Mouse (Mus musculus): ENCODE data around the gene Eif4e2. TPM values are rescaled to one million over a fixed set of nuclear protein-coding genes. Genes with fewer than 3 reads are reported as not detected.

Gene Eif4e2
- 151 and 152 TPM in 2 replicates for polyA plus RNA-seq (2014; fragmentation: Nextera tagmentation; extraction: Ambion mirVana)

DNA sequence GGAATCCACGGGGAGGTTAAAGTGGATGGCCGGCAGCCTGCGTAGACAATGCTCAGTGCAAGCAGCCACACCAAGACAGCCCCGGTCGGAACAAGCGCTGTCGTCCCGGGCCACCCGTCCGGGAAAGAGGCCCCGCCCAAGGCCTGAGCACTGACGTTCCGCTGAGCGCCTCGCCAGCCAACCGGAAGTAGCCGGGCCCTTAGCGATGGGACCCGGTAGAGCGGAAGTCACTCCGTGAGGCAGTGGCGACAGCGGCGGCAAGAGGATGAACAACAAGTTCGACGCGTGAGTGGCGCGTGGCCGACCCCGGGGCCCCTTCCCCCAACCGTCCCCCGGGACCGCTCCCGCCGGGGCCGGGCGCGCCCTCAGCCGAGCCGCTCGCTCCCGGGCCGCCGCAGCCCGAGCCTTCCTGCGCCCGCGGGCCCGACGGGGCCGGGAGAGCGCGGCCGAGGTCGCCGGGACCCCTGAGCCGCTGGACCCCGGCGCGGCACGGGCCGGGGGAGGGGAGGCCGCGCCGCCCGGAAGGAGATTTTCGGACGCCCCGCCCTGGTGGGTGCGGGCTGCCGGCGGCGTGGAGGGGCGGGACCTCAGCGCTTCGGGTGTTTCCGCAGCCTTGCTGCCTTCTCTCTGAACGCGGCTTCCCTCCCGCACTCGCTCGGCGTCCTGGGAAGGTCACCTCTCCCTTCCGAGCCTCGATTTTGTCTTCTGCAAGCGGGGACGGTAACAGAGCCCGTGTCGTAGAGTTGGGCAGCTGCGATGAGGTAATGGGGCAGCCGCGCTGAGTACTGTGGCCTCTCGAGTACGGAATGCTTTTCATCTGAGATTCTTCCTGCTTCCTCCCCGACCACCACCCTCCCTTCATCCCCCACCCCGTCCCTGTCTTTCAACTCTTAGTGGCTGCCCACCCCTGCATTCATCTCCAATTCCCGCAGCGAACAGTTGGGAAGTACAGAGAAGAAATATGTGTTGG, at the start of gene Eif4e2:
Gene Eif4e2, plus strand, starts transcription at position 180 of the 970 bp plus-strand sequence.
- under 1% methylated on average over 85 of the region's 99 CpGs for WGBS
- peak within 1 kb of the TSS; percentile 77 for H3K4me2 ChIP-seq
- no peaks in the 10 kb centered on the region for H3K27me3 ChIP-seq (replicated peaks; ENCODE audit: control insufficient read depth, insufficient read depth, low read length)
- DNase-seq (ENCODE audit: low spot score) = peak; percentile 93
- peaks cover 22% of the 10 kb centered on the region for H3K4me1 ChIP-seq (replicated peaks; ENCODE audit: control insufficient read depth, insufficient read depth, low read length)
- H3K27ac ChIP-seq (ENCODE audit: low read depth, low read length) = peak within 1 kb of the TSS; percentile 99
- H3K9me3 ChIP-seq (ENCODE audit: control insufficient read depth, low read length) = no peaks in the 10 kb centered on the region
- 0 out of 2 replicates have a peak, but pooled peaks cover 2% of the 10 kb centered on the region for H3K36me3 ChIP-seq (ENCODE audit: control insufficient read depth, insufficient read depth, low read length)
- ATAC-seq (replicated peaks; ENCODE audit: low FRiP score) = peak; percentile 95
- peak within 1 kb of the TSS; percentile 92 for H3K4me3 ChIP-seq (ENCODE audit: low read depth, low read length)
- peak within 1 kb of the TSS; percentile 99 for H3K9ac ChIP-seq (ENCODE audit: low read depth, low read length)

DNA sequence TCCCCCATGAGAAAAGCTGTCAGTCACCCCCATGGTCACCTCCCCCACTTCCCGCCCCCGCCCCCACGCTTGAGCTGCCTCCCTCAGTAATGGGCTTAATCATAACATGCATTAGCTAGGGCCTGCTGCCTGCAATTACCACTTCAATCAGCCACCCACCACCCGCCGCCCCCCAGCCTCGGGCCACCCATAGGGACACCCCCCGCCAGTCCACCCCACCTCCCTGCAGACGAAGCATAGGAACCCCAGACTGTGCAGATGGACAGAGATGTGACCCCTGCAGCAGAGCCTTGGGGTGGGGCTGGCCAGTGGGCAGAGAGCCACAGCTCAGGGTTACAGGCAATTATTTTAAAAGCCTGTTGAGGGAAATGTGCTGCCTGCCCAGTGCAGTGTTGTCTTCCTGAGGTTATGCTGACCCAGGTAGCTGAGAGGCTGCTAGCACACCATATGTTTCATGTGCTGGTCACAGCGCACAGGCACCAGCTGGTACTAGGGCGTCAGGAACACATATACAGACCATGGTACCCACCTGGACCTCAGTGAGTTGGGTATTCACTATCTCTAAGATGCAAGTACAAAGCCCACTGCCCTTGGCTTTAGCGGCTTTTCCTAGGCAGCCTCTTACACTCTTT, 49.4 kb upstream of the Eif4e2 start:
- H3K9me3 ChIP-seq (ENCODE audit: control insufficient read depth, low read length) = no peaks in the 10 kb centered on the region
- H3K9ac ChIP-seq (ENCODE audit: low read depth, low read length) = no peak overlapping the region
- H3K4me2 ChIP-seq = no peak overlapping the region

DNA sequence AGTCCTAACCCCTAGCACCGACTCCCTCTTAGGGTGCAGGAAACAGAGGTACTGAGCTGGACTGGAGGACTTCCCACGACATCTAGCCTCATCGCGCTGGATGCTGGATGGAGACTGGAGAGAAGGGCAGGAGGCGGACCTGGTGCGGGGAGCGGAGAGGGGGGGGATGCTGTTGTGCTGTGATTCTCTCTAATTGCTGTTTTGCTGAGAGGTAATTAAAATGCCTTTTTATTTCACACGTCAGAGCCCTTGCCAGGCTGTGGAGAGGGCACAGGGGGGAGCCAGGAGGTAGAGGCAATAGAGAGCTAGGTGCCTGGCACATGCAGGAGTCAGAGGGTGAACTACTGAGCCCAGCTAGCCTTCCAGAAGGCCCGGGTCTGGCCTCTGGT, 48.9 kb upstream of the Eif4e2 start:
- Histone ChIP-seq H3K36me3 (ENCODE audit: control insufficient read depth, insufficient read depth, low read length) (no peaks in the 10 kb centered on the region), H3K9me3 (ENCODE audit: control insufficient read depth, low read length) (no peaks in the 10 kb centered on the region), H3K9ac (ENCODE audit: low read depth, low read length) (no peak overlapping the region), H3K27me3 (replicated peaks; ENCODE audit: control insufficient read depth, insufficient read depth, low read length) (peaks cover 50% of the 10 kb centered on the region), H3K4me2 (no peak overlapping the region), H3K4me1 (replicated peaks; ENCODE audit: control insufficient read depth, insufficient read depth, low read length) (peaks cover under 1% of the 10 kb centered on the region; the same call in 1 of the 2 replicates), H3K27ac (ENCODE audit: low read depth, low read length) (no peak overlapping the region), H3K4me3 (ENCODE audit: low read depth, low read length) (no peak overlapping the region)
- DNase-seq (ENCODE audit: low spot score) = no peak
- no peak for ATAC-seq (replicated peaks; ENCODE audit: low FRiP score)
- 43% methylated on average over 9 of the region's 9 CpGs for WGBS

More for the DNA sequence above, 49.4 kb upstream of the Eif4e2 start:
- no peak for DNase-seq (ENCODE audit: low spot score)
- peaks cover 46% of the 10 kb centered on the region for H3K27me3 ChIP-seq (replicated peaks; ENCODE audit: control insufficient read depth, insufficient read depth, low read length)
- no peaks in the 10 kb centered on the region for H3K4me1 ChIP-seq (replicated peaks; ENCODE audit: control insufficient read depth, insufficient read depth, low read length)
- no peak overlapping the region for H3K4me3 ChIP-seq (ENCODE audit: low read depth, low read length)
- WGBS = 31% methylated on average over 11 of the region's 11 CpGs
- H3K27ac ChIP-seq (ENCODE audit: low read depth, low read length) = no peak overlapping the region
- H3K36me3 ChIP-seq (ENCODE audit: control insufficient read depth, insufficient read depth, low read length) = no peaks in the 10 kb centered on the region
- no peak for ATAC-seq (replicated peaks; ENCODE audit: low FRiP score)

DNA sequence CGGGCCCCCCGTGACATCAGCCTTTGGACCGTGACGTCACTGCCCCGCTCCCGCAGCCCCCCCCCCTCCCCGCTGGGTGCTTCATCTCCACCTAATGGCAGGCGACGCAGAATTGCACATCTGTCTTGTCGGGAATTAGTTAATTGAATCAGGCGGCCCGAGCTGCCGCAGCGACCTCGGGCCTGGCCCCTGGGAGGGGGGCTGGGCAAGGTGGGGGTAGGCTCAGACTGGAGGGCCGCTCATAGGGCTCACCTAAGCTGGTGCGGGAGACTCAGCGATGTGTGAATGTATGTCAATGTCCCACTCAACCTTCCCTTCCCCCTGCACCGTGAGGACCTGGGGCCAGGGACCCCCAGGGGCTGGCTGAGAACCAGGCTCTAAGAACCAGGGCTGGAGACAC, 43.3 kb upstream of the Eif4e2 start:
- Histone ChIP-seq H3K27ac (ENCODE audit: low read depth, low read length) (no peak overlapping the region), H3K4me2 (peak overlapping the region; percentile 17; the same call in 1 of the 2 replicates), H3K4me1 (replicated peaks; ENCODE audit: control insufficient read depth, insufficient read depth, low read length) (peaks cover 5% of the 10 kb centered on the region; the same call in 1 of the 2 replicates), H3K27me3 (replicated peaks; ENCODE audit: control insufficient read depth, insufficient read depth, low read length) (peaks cover 55% of the 10 kb centered on the region), H3K4me3 (ENCODE audit: low read depth, low read length) (no peak overlapping the region), H3K36me3 (ENCODE audit: control insufficient read depth, insufficient read depth, low read length) (no peaks in the 10 kb centered on the region), H3K9ac (ENCODE audit: low read depth, low read length) (no peak overlapping the region), H3K9me3 (ENCODE audit: control insufficient read depth, low read length) (no peaks in the 10 kb centered on the region)
- no peak for ATAC-seq (replicated peaks; ENCODE audit: low FRiP score)
- 15% methylated on average over 19 of the region's 19 CpGs for WGBS
- DNase-seq (ENCODE audit: low spot score) = no peak

DNA sequence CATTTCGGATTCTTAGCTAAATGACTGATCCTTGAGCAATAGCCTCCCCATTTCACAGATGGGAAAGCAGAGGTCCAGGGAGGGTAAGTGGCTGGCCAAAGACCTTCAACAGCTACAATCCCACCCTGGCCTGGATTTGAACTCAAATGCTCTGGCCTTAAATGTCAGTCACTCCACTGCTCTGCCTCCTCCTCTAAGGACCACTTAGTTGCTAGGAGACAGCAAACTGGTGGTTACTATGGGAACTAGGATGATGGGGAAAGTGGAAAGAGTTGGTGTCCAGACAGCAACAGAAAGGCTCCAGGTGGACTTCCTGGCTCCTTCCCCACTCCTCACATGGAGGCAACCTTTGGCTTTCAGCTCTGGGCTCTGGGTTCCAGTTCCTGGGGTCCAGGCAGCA, 42.4 kb upstream of the Eif4e2 start:
- no peaks in the 10 kb centered on the region for H3K36me3 ChIP-seq (ENCODE audit: control insufficient read depth, insufficient read depth, low read length)
- H3K9ac ChIP-seq (ENCODE audit: low read depth, low read length) = no peak overlapping the region
- H3K27me3 ChIP-seq (replicated peaks; ENCODE audit: control insufficient read depth, insufficient read depth, low read length) = peaks cover 48% of the 10 kb centered on the region
- H3K4me3 ChIP-seq (ENCODE audit: low read depth, low read length) = no peak overlapping the region
- H3K4me1 ChIP-seq (replicated peaks; ENCODE audit: control insufficient read depth, insufficient read depth, low read length) = peaks cover 5% of the 10 kb centered on the region; the same call in 1 of the 2 replicates
- 65% methylated on average over 1 of the region's 1 CpGs for WGBS
- ATAC-seq (replicated peaks; ENCODE audit: low FRiP score) (no peak), DNase-seq (ENCODE audit: low spot score) (no peak)
- H3K4me2 ChIP-seq = no peak overlapping the region
- H3K9me3 ChIP-seq (ENCODE audit: control insufficient read depth, low read length) = no peaks in the 10 kb centered on the region
- no peak overlapping the region for H3K27ac ChIP-seq (ENCODE audit: low read depth, low read length)

DNA sequence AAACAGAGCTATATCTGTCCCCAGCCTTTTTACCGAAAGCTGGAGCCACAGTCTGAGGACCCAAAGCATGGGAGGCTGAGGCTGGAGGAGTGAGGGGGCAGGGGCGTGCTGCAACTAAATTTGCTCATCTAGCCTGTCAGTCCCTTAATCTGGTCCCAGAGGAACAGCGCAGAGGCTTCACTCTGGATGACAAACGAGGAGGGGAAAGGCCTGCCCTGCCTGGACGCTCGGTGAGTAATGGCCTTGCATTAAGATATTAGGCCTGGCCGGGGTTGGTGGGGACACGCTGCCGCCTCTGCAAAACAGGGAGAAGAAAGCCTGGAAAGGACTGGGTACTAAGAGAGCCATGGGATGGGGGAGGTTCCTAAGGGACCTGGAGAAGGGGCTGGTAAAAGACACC, 41.4 kb upstream of the Eif4e2 start:
- no peak overlapping the region for H3K9ac ChIP-seq (ENCODE audit: low read depth, low read length)
- peaks cover 51% of the 10 kb centered on the region for H3K27me3 ChIP-seq (replicated peaks; ENCODE audit: control insufficient read depth, insufficient read depth, low read length)
- H3K9me3 ChIP-seq (ENCODE audit: control insufficient read depth, low read length) = no peaks in the 10 kb centered on the region
- no peak overlapping the region for H3K4me2 ChIP-seq
- 44% methylated on average over 9 of the region's 9 CpGs for WGBS
- no peaks in the 10 kb centered on the region for H3K36me3 ChIP-seq (ENCODE audit: control insufficient read depth, insufficient read depth, low read length)
- ATAC-seq (replicated peaks; ENCODE audit: low FRiP score) (no peak), DNase-seq (ENCODE audit: low spot score) (no peak)
- peaks cover 5% of the 10 kb centered on the region; the same call in 1 of the 2 replicates for H3K4me1 ChIP-seq (replicated peaks; ENCODE audit: control insufficient read depth, insufficient read depth, low read length)
- H3K27ac ChIP-seq (ENCODE audit: low read depth, low read length) = no peak overlapping the region
- no peak overlapping the region for H3K4me3 ChIP-seq (ENCODE audit: low read depth, low read length)

DNA sequence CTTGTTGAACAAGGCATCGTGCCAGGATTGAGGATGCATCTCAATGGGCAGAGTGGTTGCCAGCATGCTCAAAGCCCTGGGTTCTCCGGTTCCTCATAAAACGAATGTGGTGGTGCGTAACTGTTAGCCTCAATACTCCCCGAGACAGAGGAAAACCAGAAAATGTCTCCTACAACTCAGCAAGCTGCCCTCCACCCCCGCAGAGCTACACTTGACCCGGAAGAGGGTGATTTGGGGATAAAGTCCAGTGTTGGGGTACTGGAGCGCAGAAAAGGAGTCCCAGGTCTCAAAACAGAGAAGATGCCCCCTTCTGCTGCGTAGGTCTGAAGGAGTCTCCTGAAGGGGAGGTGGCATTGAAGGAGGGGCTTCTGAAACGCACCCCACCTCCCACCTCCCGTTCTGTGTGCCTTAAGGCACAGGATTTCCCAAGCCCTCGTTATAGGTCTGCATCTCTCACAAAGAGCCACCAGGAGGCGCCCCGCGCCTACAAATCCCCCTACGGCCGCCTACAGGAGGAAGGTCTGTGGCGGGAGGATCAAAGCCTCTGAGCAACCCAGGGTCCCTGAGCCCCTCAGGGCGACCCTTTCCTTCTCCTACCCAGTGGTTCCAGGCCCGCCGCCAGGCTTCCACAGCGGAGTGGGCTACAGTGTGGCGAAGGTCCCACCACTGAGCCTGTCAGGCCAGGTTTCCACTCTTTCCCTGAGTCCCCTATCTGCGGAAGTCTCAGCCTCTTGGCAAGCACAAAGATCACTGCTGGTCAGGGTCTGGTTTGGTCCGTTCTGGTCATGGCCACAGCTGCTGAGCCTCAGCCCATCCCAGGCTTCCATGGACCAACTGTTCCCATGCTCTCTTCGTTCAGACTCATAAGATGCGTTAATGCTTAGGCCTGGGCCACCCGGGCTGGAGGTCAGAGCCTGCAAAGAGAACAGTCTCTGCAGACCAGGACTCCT, 39.4 kb upstream of the Eif4e2 start:
- peaks cover 46% of the 10 kb centered on the region for H3K27me3 ChIP-seq (replicated peaks; ENCODE audit: control insufficient read depth, insufficient read depth, low read length)
- H3K36me3 ChIP-seq (ENCODE audit: control insufficient read depth, insufficient read depth, low read length) = no peaks in the 10 kb centered on the region
- no peak overlapping the region for H3K4me3 ChIP-seq (ENCODE audit: low read depth, low read length)
- ATAC-seq (replicated peaks; ENCODE audit: low FRiP score) = 0 out of 2 replicates have a peak, but pooled peaks have one; percentile 16
- no peaks in the 10 kb centered on the region for H3K9me3 ChIP-seq (ENCODE audit: control insufficient read depth, low read length)
- H3K4me2 ChIP-seq = peak overlapping the region; percentile 31; the same call in 1 of the 2 replicates
- H3K9ac ChIP-seq (ENCODE audit: low read depth, low read length) = no peak overlapping the region
- peaks cover 5% of the 10 kb centered on the region; the same call in 1 of the 2 replicates for H3K4me1 ChIP-seq (replicated peaks; ENCODE audit: control insufficient read depth, insufficient read depth, low read length)
- DNase-seq (ENCODE audit: low spot score) = peak; percentile 71
- WGBS = 26% methylated on average over 28 of the region's 28 CpGs
- H3K27ac ChIP-seq (ENCODE audit: low read depth, low read length) = no peak overlapping the region

DNA sequence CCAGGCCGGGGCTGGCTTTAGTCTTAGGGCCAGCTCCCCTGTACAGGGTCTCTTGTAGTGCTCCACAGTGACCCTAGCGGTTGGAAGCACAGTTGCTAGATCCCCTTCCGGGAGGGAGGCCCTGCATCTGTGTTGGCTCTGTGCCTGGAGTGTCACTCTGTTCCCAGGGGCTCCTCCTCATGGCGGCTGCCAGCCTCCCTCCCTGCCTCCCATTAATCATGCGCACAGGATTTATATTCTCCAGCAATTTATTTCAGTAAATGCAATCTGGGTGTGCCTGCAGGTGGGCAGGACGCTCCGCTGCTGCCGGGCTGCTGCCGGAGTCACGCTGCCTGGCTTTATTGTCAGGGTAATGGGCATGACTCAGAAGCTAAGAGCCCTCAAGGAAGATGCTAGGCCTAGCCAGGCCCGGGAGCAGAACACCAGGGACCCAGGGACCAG, 37.8 kb upstream of the Eif4e2 start:
- no peaks in the 10 kb centered on the region for H3K36me3 ChIP-seq (ENCODE audit: control insufficient read depth, insufficient read depth, low read length)
- no peaks in the 10 kb centered on the region for H3K9me3 ChIP-seq (ENCODE audit: control insufficient read depth, low read length)
- ATAC-seq (replicated peaks; ENCODE audit: low FRiP score) (no peak; the same call in 1 of the 2 replicates), DNase-seq (ENCODE audit: low spot score) (no peak)
- H3K4me2 ChIP-seq = no peak overlapping the region
- 30% methylated on average over 11 of the region's 11 CpGs for WGBS
- H3K27ac ChIP-seq (ENCODE audit: low read depth, low read length) = no peak overlapping the region
- H3K27me3 ChIP-seq (replicated peaks; ENCODE audit: control insufficient read depth, insufficient read depth, low read length) = peaks cover 37% of the 10 kb centered on the region
- H3K4me3 ChIP-seq (ENCODE audit: low read depth, low read length) = no peak overlapping the region
- H3K4me1 ChIP-seq (replicated peaks; ENCODE audit: control insufficient read depth, insufficient read depth, low read length) = no peaks in the 10 kb centered on the region
- no peak overlapping the region for H3K9ac ChIP-seq (ENCODE audit: low read depth, low read length)

Measured in liver, embryonic 11.5 days (tissue).